Mouse (Mus musculus): Measurements from ENCODE around the gene Fkbp1b.
"Not testable (repeated sequence)": the region's sequence is repeated elsewhere in the genome, so short reads cannot be mapped to it uniquely, and the experiment has no call there.

Gene Fkbp1b

GRCm38 (mm10) chr12:4842890-4843597 is 1.7 kb upstream of the Fkbp1b start, which contains the start of gene Wdcp:
Wdcp (plus strand) TSS chr12:4843303.
- DNase-seq = peak; percentile 95

GRCm38 (mm10) chr12:4842456-4842855 is 1.1 kb upstream of the Fkbp1b start:
- DNase-seq = no peak

- DNase-seq = peak; percentile 26
These were observed 650 bp downstream of the Fkbp1b start for GRCm38 (mm10) chr12:4840741-4841140.

GRCm38 (mm10) chr12:4840010-4840409 is 1.4 kb downstream of the Fkbp1b start:
- no peak for DNase-seq

- DNase-seq = no peak
These were observed 4.4 kb downstream of the Fkbp1b start for GRCm38 (mm10) chr12:4836959-4837358.

- no peak for DNase-seq
These were observed 14.1 kb downstream of the Fkbp1b start for GRCm38 (mm10) chr12:4827256-4827655.

GRCm38 (mm10) chr12:4817361-4818101 is 23.9 kb downstream of the Fkbp1b start, which contains the start of gene Sf3b6:
Sf3b6 (plus strand) TSS chr12:4817544.
- peak; percentile 97 for DNase-seq

DNA sequence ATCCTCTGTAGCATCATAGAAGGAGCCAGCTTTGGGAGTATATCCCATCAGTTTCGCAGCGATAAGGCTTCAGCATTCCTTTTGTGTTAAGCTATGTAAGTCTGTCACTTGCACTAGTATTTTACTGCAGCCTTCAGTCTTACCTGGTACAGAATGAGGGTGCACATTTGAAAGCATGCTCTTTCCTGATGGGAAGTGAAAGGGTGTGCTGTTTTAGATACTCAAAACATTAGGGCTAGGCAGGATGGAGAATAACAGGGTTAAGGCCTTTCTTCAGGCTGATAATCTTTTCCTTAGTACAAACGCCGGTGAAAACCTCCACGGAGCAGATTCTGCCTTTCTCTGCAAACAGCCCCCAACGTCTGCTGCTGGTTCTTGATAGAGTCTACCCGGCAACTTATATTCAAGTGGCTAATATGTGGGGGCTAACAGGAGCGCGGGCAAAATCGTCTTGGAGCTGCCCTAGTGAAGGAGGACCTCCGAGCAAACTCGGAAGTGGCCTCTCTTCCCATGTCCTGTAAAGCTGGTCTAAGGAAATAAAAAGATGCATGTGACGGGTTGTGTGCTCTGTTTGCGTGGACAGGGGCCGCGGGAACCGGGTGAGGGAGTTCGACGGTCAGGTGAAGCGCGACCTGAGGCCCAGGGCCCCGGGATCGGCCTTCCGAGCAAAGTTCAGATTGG is 24.6 kb downstream of the Fkbp1b start:
- DNase-seq = no peak

- DNase-seq = no peak
These were observed 27.8 kb downstream of the Fkbp1b start for GRCm38 (mm10) chr12:4813636-4814035.

DNA sequence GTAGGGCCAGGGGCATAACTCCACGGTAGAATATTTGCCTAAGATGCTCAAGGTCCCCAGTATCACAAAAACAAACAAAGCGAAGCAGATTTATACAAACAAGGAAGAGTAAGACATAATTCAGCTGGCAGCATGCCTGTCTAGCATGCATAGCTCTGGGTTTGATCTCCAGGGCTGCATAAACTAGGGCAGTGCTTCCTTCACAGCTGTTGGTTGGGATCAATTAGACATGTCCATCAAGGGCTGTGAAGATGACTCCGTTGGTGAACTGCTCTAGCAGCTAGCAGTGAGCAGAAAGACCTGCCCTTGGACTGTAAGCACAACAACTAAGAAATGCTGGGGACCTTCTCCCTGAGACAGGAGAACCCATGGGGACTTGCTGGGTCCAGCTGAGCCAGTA is 29.7 kb downstream of the Fkbp1b start:
- DNase-seq = no peak

DNA sequence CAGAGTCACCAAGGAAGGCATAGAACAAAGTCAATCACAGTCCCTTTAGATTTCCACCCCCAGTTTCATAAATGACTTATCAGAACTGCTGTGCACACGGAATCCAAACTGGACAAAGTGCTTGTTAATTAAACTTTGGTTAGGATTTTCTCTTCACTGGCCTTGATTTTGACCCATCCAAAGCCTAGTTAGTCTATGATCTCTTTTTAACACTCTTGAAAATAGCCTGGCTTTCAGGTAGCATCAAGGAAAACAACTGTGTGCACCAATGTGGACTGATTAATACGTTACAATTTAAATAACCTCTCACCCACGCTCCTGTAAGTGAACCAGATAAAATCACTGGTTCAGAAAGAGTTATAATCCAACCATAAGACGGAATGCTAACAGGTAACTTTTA is 30.4 kb downstream of the Fkbp1b start:
- no peak for DNase-seq

DNA sequence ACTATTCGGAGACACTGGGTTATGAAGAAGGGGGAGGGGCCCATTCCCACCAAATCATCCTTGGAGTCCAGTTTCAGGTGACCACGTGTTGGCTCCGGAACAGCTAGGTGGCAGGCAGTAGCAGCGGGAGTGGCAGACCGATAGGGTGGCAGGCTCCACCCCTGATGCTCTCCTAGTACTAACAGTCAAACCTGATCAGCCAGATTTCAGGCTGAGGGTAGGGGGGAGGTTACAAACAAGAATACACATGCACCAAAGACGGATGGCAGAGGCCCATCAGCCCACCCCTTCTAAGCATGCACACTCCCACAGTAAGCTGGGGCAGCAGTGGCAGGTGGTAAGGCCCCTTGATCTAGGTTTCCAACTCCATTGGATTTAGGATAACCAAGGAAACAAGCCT is 43.9 kb downstream of the Fkbp1b start:
- not testable (repeated sequence) for DNase-seq

DNA sequence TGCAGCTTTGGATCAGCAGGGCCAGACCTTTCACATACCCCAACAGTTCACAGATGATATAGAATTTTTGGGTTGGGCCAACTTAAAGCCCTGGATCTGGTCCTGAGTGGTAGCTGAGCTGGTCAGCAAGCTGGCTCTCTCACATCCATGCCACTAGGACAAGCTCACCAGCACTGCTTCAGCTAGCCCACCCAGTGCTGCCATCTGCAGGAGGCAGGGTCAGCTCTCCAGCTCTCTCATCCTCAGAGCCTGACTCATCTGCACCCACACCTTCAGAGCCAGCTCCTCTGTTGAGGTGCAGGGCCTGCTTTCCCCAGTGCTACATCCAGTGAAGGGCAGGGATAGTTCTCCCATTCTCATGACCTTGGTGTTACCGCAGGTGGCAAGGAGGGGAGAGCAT is 47.7 kb downstream of the Fkbp1b start:
- no peak for DNase-seq

GRCm38 (mm10) chr12:4788128-4788527 is 53.3 kb downstream of the Fkbp1b start:
- not testable (repeated sequence) for DNase-seq

GRCm38 (mm10) chr12:4784466-4784865 is 56.9 kb downstream of the Fkbp1b start:
- DNase-seq = no peak

- DNase-seq = no peak
These were observed 57.8 kb downstream of the Fkbp1b start for GRCm38 (mm10) chr12:4783598-4783997.

All from layer of hippocampus, adult 9-11 months (tissue).